Mouse (Mus musculus): ENCODE measurements at regions not wholly inside any gene's neighbourhood (a gene's known extent, or its start where the extent isn't known, plus 50 kb on each side); places are given as distances from the start of the nearest gene placed in this dataset.

DNA sequence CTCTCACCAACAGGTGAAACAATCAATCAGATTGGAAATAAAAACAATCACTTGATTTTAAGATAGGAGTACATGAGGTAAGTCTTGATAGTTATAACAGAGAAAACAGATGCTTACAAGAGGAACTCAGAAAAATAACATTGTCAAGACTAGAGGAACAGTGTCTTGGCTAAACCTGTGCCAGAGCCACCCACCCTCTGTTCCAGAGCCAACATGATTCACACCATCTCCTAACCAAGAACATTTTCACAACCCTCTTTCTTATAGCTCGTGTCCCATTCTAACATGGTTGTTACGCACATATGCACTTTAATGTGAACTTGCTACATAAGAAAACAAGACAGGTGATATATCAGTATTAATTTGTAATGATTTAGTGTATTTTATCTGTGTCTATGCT, 565.6 kb downstream of the Defb40 start:
- Histone ChIP-seq H3K27ac (no peak overlapping the region), H3K4me2 (replicated peaks) (no peak overlapping the region), H3K9ac (no peak overlapping the region), H3K27me3 (no peaks in the 10 kb centered on the region), H3K36me3 (no peaks in the 10 kb centered on the region), H3K4me3 (no peak overlapping the region), H3K4me1 (no peaks in the 10 kb centered on the region), H3K9me3 (replicated peaks) (no peaks in the 10 kb centered on the region)
- 88% methylated on average over 2 of the region's 2 CpGs for WGBS
- no peak for ATAC-seq (ENCODE audit: low FRiP score)

DNA sequence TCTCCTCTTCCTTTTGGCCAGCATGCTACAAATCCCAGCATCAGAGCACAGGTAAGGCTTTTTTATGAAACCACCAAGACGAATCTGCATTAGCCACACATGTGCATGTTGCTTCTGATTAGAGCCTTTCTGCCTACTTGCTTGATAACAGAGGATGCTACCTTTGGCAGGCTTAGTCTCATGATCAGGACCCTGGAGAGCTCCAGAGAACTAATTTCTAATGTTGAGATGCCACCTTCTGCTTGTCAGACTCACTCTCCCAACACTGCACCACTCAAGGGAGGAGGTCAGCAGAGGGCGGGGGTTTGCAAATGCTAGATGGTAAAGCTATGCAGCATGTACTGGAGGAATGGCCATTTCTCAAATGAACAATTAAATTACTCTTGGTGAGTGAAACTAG, 571.6 kb downstream of the Defb40 start:
- H3K9ac ChIP-seq = no peak overlapping the region
- H3K27me3 ChIP-seq = no peaks in the 10 kb centered on the region
- 65% methylated on average over 2 of the region's 2 CpGs for WGBS
- no peak overlapping the region for H3K4me2 ChIP-seq (replicated peaks)
- H3K4me1 ChIP-seq = no peaks in the 10 kb centered on the region
- no peaks in the 10 kb centered on the region for H3K9me3 ChIP-seq (replicated peaks)
- no peaks in the 10 kb centered on the region for H3K36me3 ChIP-seq
- no peak overlapping the region for H3K27ac ChIP-seq
- no peak for ATAC-seq (ENCODE audit: low FRiP score)
- H3K4me3 ChIP-seq = no peak overlapping the region

DNA sequence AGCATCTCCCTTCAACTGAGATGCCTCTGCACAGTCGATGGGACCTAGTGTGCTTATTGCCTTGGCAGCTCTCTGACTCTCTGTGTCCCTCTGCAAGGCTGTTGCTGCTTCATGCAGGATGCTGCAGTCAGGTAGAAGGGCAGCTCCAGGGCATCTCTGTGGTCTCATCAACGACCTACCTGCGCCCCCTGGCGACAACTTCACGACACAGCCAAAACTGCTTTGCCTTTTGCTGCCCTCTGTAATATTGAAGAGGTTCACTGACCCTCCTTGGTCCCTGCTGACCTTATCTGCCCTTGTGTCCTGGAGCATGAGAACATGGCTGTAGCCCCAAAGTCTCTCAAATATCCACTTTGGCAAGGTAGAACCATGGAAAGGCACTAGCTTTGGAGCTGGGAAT, 589.7 kb downstream of the Defb40 start:
- Histone ChIP-seq H3K36me3 (no peaks in the 10 kb centered on the region), H3K9ac (no peak overlapping the region), H3K27ac (no peak overlapping the region), H3K4me1 (no peaks in the 10 kb centered on the region), H3K9me3 (replicated peaks) (no peaks in the 10 kb centered on the region), H3K4me3 (no peak overlapping the region), H3K4me2 (replicated peaks) (no peak overlapping the region), H3K27me3 (no peaks in the 10 kb centered on the region)
- ATAC-seq (ENCODE audit: low FRiP score) = peak; percentile 72
- WGBS = 7% methylated on average over 5 of the region's 5 CpGs

DNA sequence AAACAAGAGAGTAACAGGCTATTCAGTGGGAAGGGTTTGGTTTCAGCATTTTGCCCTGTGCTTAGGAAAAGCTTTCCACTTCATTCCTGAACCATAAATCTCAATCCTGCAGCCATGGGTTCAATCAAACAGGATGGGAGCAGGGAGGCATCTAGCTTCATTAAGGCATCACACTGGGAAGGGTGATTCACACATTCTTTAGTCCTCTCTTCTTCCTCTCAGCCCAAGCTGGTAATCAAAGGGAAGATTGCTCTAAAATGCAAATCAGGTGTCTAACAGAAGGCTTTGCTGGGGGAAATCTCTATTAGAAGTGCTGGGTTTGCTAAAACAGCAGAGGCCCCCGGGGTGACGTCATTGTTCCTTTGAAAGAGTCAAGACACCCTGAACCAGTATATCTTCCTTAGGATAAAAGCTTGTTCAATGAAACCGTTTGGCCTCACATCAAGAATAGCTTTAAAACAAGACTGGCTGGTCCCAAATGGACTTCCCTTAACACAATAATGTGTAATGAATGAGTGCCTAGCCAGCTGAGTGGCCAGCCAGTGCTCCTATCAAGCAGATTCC, 596.4 kb downstream of the Defb40 start:
- Histone ChIP-seq H3K9me3 (replicated peaks) (no peaks in the 10 kb centered on the region), H3K4me3 (no peak overlapping the region), H3K27ac (no peak overlapping the region), H3K9ac (no peak overlapping the region), H3K27me3 (no peaks in the 10 kb centered on the region), H3K36me3 (no peaks in the 10 kb centered on the region), H3K4me1 (no peaks in the 10 kb centered on the region), H3K4me2 (replicated peaks) (no peak overlapping the region)
- 16% methylated on average over 3 of the region's 3 CpGs for WGBS
- ATAC-seq (ENCODE audit: low FRiP score) = no peak

DNA sequence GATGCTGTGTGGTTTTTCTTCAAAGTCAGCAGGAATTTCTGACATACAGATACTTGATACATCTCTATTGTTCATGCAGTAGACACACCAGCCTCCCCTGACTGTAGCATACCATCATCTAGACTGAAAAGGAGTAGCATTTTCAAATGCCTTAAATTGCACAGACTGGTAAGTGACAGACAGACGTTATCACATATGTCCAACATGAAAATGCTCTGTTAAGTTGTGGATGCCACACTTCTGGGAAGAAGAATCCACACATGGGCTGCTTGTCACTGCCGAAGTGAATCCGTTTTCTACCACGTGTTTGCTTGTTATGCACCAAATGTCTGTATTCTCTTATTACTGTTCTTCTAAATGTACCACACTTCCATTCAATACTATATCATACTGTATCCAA, 629.3 kb downstream of the Defb40 start:
- WGBS = 89% methylated on average over 4 of the region's 4 CpGs
- Histone ChIP-seq H3K27me3 (no peaks in the 10 kb centered on the region), H3K4me3 (no peak overlapping the region), H3K4me1 (no peaks in the 10 kb centered on the region), H3K36me3 (no peaks in the 10 kb centered on the region), H3K27ac (no peak overlapping the region), H3K9ac (no peak overlapping the region), H3K4me2 (replicated peaks) (no peak overlapping the region), H3K9me3 (replicated peaks) (no peaks in the 10 kb centered on the region)
- ATAC-seq (ENCODE audit: low FRiP score) = no peak

DNA sequence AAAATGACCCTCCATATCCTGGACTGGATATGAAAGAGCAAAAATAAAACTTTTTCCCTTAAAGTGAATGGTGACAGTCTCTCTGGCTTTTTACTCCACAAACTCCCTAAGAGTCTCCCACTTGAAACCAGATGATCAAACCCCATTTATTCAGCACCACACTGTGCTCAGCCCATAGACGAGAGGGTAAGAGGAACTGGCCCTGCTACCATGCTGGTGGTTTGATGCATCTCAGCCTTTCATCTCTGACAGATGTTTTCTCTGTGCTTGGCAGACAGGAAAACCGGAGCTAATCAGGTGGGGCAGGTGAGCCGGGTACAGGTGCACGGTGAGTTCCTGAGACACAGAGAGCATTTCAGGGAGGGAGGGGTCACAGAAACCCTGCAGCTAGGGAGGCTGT, 631.8 kb downstream of the Defb40 start:
- H3K4me1 ChIP-seq = no peaks in the 10 kb centered on the region
- H3K9me3 ChIP-seq (replicated peaks) = no peaks in the 10 kb centered on the region
- WGBS = 68% methylated on average over 4 of the region's 4 CpGs
- no peak overlapping the region for H3K4me3 ChIP-seq
- no peak for ATAC-seq (ENCODE audit: low FRiP score)
- no peak overlapping the region for H3K4me2 ChIP-seq (replicated peaks)
- no peaks in the 10 kb centered on the region for H3K36me3 ChIP-seq
- no peaks in the 10 kb centered on the region for H3K27me3 ChIP-seq
- no peak overlapping the region for H3K27ac ChIP-seq
- no peak overlapping the region for H3K9ac ChIP-seq

DNA sequence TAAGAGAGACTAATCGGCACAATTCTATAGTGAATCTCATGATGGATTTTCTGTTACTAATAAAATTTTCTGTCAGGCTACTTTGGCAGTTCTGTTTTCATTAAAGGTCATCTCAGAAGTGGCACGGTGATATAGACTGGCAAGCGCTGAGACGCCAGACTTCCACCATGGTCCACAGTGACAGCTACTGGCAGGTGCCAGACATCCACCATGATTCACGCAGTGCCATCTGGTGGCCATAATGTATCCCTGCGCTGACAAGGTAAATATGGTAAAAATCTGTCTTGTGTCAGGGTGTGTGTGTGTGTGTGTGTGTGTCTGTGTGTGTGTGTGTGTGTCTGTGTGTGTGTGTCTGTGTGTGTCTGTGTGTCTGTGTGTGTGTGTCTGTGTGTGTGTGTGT, 632.7 kb downstream of the Defb40 start:
- peak; percentile 82 for ATAC-seq (ENCODE audit: low FRiP score)
- 29% methylated on average over 6 of the region's 6 CpGs for WGBS
- no peaks in the 10 kb centered on the region for H3K9me3 ChIP-seq (replicated peaks)

DNA sequence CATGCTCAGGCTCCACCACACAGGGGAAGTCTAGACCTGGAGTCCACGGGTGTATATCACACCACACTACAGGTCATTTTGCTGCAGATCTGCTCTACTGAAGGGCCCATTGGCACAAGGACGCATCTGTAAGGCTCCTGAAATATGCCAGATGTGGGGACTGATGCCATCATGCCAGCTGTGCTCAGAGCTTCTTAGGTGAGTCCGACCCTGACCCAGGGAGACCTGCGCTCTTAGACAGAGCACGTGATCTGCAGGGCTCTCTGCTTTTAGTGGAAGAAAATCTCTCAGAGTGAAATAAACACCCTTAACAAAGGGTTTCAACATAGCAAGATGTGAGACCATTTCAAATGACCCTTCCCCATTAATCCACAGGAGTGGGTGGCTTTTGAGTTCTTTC, 633.2 kb downstream of the Defb40 start:
- WGBS = 87% methylated on average over 5 of the region's 5 CpGs
- H3K27me3 ChIP-seq = no peaks in the 10 kb centered on the region
- 0 out of 2 replicates have a peak, but pooled peaks have one; percentile 38 for ATAC-seq (ENCODE audit: low FRiP score)
- H3K36me3 ChIP-seq = no peaks in the 10 kb centered on the region
- no peak overlapping the region for H3K9ac ChIP-seq
- no peak overlapping the region for H3K4me2 ChIP-seq (replicated peaks)
- H3K27ac ChIP-seq = no peak overlapping the region
- no peaks in the 10 kb centered on the region for H3K9me3 ChIP-seq (replicated peaks)
- no peak overlapping the region for H3K4me3 ChIP-seq
- no peaks in the 10 kb centered on the region for H3K4me1 ChIP-seq

More for the DNA sequence above, 632.7 kb downstream of the Defb40 start:
- H3K4me3 ChIP-seq = no peak overlapping the region
- no peaks in the 10 kb centered on the region for H3K4me1 ChIP-seq
- no peaks in the 10 kb centered on the region for H3K36me3 ChIP-seq
- no peak overlapping the region for H3K27ac ChIP-seq
- no peak overlapping the region for H3K4me2 ChIP-seq (replicated peaks)
- H3K27me3 ChIP-seq = no peaks in the 10 kb centered on the region
- no peak overlapping the region for H3K9ac ChIP-seq

DNA sequence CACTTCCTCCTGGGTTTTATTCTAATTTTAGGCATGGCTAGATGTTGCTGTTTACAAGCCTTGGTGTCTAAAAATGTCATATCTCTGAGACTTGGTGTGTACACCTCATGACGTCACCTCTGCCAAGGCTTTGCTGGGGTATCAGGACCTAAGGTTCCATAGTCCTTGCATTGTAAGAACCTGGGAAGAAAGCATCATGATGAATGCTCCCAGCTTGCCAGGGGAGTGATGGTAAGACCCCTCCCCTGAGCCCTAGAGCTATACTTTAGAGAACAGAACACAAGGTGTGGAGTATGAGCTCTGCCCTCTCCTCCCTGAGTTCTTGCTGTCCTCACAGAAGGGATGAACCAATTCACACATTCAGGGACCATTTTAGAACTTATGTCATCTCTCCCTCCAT, 642.5 kb downstream of the Defb40 start:
- 96% methylated on average over 1 of the region's 1 CpGs for WGBS

DNA sequence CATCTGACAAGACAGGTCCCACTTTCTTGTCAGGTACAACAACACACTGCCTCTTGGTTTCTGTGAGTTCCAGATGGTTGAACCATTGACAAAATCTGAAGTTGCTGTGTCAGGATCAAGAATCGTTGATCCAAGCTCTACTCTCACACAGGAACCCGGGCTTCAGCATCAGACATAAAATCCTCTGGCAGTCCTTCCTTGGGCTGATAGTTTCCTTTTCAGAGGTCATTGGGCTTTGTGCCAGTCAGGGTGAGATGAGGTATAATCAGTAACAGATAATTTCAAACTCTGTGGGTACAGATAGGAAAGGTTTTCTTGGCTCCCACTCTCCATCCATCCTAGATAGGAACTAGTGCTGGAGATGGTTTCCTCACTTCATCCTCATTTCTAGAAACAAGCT, 649.5 kb downstream of the Defb40 start:
- no peak for ATAC-seq (ENCODE audit: low FRiP score)
- H3K9ac ChIP-seq = no peak overlapping the region
- no peaks in the 10 kb centered on the region for H3K36me3 ChIP-seq
- 89% methylated on average over 2 of the region's 2 CpGs for WGBS
- H3K9me3 ChIP-seq (replicated peaks) = no peaks in the 10 kb centered on the region
- no peak overlapping the region for H3K27ac ChIP-seq
- no peak overlapping the region for H3K4me3 ChIP-seq
- no peak overlapping the region for H3K4me2 ChIP-seq (replicated peaks)
- no peaks in the 10 kb centered on the region for H3K4me1 ChIP-seq
- H3K27me3 ChIP-seq = no peaks in the 10 kb centered on the region

More for the DNA sequence above, 642.5 kb downstream of the Defb40 start:
- no peak for ATAC-seq (ENCODE audit: low FRiP score)
- Histone ChIP-seq H3K36me3 (no peaks in the 10 kb centered on the region), H3K9me3 (replicated peaks) (0 out of 2 replicates have a peak, but pooled peaks cover 2% of the 10 kb centered on the region), H3K27me3 (no peaks in the 10 kb centered on the region), H3K4me1 (no peaks in the 10 kb centered on the region), H3K4me2 (replicated peaks) (no peak overlapping the region), H3K4me3 (no peak overlapping the region), H3K27ac (no peak overlapping the region), H3K9ac (no peak overlapping the region)

DNA sequence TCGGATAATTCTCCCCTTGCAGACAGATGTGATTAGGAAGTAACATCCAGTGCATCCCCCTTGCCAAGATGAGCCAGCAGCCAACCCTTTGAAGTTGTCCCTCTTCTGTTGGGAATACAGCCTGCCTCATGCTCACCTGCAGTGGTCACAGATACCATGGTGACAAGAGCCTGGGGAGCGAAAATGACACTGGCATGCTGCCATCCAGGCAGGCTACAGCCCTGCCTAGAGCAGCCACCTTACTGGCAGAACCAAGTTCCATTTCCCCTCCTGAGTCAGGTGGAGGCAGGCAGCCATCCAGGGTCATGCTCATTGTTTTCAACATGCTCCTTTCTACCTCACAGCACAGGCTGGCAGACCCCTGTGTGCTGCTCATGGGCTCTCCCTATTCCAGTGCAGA, 661.6 kb downstream of the Defb40 start:
- Histone ChIP-seq H3K36me3 (no peaks in the 10 kb centered on the region), H3K4me3 (no peak overlapping the region), H3K4me2 (replicated peaks) (no peak overlapping the region), H3K4me1 (no peaks in the 10 kb centered on the region), H3K27me3 (no peaks in the 10 kb centered on the region), H3K9ac (no peak overlapping the region), H3K27ac (no peak overlapping the region), H3K9me3 (replicated peaks) (no peaks in the 10 kb centered on the region)
- WGBS = 61% methylated on average over 2 of the region's 2 CpGs
- ATAC-seq (ENCODE audit: low FRiP score) = no peak

DNA sequence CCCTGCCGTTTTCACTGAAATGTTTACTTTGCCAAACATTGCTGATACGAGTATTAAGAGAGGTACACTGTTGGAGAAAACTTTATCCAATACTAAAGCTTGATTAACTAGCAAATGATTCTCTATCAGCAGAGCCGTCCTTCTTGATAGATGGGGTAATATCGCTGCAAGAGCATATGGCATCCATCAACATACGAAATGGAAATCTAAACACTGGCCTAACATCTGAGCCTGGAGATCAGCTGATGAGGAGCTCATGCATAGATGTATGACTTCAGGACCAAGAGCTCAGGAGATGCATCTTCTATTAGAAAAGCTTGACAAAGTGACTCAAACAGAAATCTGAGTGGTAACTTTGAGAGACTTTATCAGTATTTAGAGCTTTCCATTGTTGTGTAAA, 666.5 kb downstream of the Defb40 start:
- ATAC-seq (ENCODE audit: low FRiP score) = peak; percentile 85
- H3K36me3 ChIP-seq = no peaks in the 10 kb centered on the region
- WGBS = 58% methylated on average over 5 of the region's 5 CpGs
- no peak overlapping the region for H3K27ac ChIP-seq
- H3K4me3 ChIP-seq = no peak overlapping the region
- H3K9ac ChIP-seq = no peak overlapping the region
- no peak overlapping the region for H3K4me2 ChIP-seq (replicated peaks)
- H3K9me3 ChIP-seq (replicated peaks) = no peaks in the 10 kb centered on the region
- no peaks in the 10 kb centered on the region for H3K27me3 ChIP-seq
- no peaks in the 10 kb centered on the region for H3K4me1 ChIP-seq

DNA sequence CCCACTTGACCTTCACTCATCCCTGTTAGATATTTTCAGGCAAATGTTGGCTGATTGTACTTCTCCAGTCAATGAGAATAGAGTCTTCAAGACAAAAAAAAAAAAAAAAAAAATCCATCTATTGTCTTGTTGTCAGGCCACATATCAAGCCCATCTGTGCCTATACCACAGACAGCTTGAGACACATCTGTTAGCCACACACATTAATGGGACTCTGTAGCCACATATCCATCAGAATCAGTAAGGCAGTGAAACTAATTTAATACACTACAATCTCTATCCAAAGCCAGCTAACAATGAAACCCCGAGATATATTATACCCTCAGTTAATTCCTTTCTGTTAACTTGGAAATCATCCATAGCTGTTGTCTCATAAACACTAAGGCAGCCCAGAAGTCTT, 667.1 kb downstream of the Defb40 start:
- H3K36me3 ChIP-seq = no peaks in the 10 kb centered on the region
- H3K27me3 ChIP-seq = no peaks in the 10 kb centered on the region
- 58% methylated on average over 1 of the region's 1 CpGs for WGBS
- no peaks in the 10 kb centered on the region for H3K4me1 ChIP-seq
- no peaks in the 10 kb centered on the region for H3K9me3 ChIP-seq (replicated peaks)
- no peak overlapping the region for H3K4me3 ChIP-seq
- H3K4me2 ChIP-seq (replicated peaks) = no peak overlapping the region
- peak; percentile 87 for ATAC-seq (ENCODE audit: low FRiP score)
- no peak overlapping the region for H3K9ac ChIP-seq
- H3K27ac ChIP-seq = no peak overlapping the region

All from hindbrain, embryonic 12.5 days (tissue).